Mouse (Mus musculus) lung, postnatal 10 days (tissue): Measurements from ENCODE around the gene Comt.

Experiments used
- DNase-seq: peaks from one replicate; pipeline ENCODE4 v3.0.0; 2021

Gene Comt

DNA sequence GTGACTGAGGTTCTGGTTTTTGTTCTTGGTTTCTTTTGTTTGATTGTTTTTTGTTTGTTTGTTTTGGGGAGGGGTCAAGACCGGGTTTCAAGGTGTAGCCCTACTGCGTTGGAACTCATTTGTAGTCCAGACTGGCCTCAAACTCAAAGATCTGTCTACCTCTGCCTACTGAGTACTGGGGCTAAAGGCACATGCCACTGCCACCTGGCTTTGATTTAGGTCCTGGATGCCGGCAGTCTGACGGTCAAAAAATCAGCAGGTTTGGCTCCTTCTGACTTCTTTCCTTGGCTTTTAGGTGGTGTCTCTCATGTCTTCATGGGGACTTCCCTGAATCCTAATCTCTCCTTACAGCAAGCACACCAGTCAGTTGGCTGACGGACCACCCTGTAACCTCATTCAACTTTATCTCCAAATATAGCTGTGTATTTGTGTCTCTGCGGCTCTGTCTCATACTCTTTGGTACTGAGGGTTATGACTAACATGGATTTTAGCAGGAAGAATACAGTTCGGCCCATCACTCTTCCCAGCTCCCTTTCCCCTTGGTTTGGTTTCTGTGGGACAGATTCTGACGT lies 4.1 kb upstream of the Comt start:
- DNase-seq, result no peak

DNA sequence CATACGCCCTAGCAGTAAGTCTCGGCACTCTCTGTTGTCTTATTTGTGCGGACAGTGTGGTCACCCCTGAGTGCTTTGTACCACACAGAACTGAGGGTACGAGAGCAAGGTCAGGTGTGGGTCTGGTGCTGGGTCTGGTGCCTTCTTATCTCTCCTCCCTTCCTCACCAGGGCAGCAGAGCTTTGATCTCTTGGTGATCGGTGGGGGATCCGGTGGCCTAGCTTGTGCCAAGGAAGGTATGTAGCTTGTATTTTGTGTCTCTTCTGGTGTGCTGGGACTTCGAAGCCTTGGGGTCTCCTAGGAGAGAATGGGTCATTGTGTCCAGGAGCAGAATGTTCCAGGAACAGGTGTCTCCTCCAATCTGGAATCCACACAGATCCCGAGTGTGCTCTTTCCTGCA lies 3.0 kb upstream of the Comt start:
- no peak for DNase-seq

DNA sequence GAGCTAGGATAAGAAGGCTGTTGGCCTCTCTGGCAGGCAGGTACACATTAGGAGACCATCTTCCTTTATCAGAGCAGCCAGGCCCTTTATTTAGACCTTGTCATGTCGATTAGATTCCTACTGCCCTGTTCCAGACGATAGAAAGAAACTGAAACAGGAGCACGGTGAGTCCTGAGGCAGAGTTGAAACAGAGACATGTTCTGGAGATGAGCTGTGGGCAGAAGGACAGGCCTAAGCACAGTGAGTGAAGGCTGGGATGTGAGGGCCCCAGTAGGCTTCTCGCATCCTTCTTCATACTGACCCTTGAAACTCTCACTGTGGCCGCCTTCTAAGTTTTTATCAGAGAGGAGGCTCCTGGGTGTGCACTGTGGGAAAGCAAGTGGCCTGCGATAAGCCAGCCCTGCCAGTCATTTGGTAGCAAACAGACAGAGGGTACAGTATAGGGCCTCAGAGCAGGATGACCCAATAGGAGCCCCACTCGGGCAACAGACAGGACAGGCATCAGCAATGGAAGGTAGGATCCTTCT lies 1.9 kb upstream of the Comt start:
- no peak for DNase-seq

DNA sequence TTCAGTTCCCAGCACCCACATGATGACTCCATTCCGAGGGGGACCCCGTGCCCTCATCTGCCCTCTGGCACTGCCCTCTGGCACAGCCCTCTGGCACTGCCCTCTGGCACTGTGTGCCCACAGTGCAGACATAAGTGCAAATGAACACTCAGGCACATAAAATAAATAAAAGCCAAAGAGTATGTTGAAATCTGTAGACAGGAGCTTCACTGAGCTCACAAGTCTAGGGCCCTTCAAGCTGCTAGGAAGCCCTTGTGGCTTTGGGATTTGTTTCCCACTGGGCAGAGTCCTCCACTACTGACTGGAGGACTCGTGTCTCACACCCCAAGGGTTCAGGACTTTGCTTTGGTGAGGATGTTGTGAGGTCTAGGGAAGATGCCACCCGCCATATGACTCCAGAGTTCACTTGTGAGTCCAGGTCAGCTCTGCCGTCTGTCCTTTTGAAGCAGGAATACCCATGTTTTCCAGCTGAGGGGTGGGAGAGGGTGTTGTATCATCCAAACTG lies 1.4 kb upstream of the Comt start:
- DNase-seq, result peak; percentile 32

DNA sequence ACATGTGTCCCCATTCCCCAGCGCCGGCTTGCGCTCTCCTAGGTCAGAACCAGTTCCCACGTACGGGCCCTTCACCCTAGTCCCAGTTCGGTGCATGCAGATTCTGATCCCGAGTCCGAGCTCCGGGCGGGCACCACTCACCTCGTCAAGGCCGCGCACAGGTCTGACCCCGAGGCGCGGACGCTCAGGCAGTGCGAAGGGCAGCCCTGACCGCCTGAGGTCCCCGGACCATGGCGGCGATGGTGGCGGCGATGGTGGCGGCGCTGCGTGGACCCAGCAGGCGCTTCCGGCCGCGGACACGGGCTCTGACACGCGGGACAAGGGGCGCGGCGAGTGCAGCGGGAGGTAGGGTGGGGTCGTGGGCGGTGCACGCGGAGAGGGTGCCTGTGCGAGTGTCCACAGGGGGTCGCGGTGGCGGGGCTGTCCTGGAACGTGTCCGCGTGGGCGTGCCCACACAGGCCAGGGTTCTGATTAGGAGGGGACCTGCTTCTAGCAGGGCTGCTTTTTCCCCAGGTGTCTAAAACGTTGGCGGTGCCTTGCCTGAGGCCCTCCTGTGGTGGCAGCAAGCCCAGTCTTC lies 349 bp downstream of the Comt start, which contains the start of gene Txnrd2:
TSS of gene Txnrd2 (plus strand) at position 170 of the 577 bp plus-strand sequence.
- peak; percentile 86 for DNase-seq

DNA sequence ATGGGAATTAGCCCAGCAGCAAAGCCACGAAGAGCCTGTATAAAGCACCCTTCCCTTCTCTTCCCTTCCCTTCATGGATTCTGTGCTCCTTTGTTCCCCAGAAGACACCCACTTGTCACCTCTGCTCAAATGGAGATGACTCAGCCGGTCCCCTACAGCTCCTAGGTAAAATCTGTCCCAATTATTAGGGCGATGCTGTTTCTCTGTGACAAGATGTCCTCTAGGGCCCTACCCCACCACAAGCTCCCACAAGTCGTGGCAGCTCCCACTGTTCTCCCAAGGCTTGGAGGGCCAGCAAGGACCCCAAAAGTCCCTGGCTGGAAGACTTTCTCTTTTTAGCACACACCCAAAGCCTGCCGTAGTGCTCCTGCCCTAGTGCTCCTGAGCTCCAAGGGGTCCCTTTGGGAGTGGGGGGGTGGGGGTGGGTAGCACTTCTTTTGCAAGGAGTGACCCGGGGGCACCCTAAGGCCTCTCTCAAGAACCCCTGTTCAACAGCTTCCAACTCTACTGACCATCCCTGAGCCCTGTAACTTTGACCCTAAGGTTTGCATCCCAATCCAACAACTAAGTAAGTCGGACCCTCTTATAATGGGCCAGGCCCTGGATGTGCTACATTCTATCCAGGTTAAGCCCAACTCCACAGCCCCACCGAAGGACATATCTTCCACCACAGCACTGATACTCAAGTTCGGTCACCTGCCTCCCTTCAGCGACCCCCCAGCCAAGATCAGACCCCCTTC lies 1.0 kb downstream of the Comt start:
- DNase-seq, result no peak

DNA sequence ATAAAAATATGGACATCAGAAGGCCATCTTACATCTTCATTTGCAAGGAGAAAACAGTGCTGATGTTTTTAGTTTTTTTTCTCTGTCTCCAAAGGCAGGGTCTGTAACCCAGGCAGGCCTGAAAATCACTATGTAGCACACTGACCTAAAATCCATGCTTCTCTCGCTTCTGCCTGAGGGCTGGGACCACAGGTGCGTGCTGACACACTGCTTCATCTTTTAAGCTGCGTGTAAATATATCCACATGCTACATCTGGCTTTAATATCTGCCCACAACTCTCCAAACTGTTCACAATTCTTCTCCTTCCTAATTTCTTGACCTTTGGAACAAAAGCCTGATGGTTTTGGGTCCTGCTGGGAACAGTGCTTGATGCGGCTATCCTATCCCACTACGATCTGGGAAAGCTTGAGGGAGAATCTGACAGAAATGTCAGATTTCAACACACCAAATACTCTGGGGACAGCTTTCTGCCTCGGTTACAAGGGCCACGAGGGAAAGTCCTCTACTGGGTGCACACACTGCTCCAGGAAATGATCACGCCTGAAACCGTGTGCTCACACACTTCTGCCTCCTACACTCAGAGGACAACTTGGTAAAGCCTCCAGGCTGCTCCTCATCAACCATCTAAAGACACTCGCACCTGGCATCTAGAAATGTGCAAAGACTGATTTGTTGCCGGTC lies 2.1 kb downstream of the Comt start:
- no peak for DNase-seq

DNA sequence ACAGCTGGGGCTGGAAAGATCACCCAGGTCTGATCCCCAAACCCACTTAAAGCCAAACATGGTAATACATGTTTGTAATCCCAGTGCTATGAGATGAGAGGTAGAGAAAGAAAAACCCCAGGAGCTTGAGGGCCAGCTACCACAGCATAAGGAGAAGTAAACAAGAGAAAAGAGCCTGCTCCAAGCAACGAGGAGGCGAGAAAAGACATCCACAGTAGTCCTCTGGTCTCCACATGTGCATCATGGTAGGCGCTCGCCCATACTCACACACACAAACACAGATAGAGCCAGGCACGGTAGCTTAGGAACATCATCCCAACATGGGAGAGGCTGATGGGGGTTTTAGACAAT lies 2.8 kb downstream of the Comt start:
- DNase-seq, result no peak

DNA sequence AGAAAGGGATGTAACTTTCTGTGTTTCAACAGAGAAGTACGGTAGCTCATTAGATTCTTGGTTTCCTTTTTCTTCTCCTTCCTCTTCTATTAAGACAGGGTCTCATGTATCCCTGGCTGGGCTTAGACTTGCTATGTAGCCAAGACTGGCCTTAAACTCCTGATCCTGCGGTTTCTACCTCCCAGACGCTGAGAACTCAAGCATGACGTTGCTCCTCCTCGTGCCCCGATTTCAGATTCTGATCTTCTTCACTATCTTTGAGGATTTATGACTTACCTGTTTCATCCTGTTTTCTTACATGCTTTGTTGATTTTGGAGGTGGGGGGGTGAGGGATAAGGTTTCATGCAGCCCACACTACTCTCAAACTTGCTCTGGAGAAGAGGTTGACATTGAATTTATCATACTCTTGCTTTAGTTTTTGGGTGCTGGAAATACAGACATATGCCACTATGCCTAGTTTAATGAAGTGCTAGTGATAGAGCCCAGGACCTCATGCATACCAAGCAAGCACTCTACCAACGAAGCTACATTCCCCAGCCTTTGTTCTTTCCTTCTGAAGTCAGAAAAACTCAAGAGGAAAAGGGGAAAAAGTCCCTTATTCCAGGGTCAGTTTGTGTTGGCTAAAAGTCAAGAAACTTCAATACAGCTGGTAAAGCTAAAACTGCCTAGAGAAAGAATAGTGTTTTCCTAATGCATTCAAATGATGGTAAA lies 3.3 kb downstream of the Comt start:
- peak; percentile 45 for DNase-seq

DNA sequence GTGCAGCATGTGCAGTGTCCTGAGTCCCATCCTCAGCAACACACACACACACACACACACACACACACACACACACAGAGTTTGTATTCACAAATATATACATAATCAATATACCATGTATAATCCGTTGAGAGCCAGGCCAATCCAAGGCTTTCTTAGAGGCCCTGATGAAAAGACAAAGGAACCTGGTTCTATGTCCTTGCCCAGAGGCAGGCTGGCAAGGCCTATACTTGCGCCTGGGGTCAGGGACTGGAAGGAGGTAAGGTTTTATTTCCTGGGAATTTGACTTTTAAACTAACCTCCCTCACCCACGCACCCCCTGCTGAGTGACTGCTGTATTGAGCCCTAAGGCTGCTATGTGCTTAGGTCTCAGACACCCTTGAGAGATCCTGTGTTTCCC lies 6.1 kb downstream of the Comt start:
- DNase-seq, result no peak

DNA sequence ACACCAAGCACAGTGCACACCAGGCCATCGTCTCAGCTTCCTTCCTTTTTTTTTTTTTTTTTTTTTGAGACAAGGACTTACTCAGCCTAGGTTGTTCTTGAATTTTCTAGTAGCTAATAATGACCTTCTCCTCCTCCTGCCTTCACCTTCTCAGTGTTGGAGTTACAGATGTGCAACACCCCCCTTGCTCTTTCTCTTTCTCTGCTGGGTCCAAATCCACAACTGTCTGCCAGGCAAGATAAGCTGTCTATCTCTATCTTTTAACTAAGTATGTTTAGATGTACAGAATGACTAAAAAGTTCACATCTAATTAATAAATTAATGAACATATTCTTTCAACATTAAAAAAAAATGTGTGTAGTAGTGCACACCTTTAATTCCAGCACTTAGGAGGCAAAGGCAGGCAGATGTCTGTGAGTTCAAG lies 7.0 kb downstream of the Comt start:
- no peak for DNase-seq

DNA sequence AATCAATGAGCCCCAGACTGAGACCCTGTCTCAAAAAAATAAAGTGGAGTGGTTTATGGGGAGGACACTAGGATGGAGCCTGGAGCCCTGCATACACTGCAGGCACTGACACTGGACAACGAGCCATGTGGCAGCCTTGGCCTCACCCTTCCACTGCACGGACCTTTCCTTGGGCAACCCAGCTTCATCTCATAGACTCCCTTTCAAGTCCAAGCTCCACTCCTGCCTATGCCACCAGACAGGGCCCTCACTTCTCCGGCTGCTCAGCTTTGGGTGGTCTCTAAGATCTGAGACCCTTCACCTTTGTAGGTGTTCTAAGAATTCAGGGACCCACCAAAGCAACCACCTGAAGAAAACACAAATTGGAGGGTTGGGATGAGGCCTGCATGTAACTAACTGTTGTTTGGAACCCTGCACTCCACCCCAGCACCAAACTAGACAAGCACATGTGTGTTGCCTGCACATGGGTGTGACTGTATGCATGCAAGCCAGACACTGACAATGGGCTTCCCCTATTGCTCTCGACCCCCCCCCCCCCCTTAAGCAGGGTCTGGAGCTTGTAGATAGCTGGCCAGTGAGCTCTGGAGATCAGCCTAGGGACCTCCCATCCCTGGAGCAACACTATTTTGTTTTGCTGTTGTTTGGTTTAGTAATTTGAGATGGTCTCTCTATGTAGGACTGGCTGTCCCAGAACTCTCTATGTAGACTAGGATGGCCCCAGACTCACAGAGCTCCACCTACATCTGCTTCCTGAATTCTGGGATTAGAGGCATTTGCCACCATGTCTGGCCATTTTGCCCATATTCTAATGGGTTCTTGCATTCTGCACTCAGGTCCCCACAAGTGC lies 7.7 kb downstream of the Comt start:
- no peak for DNase-seq

DNA sequence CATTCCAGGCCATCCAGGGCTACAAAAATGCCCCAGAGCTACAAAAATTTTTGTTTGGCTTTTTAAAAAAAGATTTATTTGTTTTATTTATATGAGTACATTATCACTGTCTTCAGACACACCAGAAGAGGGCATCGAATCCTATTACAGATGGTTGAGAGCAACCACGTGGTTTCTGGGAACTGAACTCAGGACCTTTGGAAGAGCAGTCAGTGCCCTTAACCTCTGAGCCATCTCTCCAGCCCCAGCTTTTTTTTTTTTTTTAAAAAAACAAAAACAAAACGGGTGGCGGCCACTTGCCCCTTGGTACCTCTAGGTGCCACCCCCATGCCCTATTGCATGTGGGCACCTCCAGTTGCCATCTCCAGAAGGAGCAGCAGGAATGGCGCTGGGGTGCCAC lies 9.2 kb downstream of the Comt start:
- DNase-seq, result no peak

DNA sequence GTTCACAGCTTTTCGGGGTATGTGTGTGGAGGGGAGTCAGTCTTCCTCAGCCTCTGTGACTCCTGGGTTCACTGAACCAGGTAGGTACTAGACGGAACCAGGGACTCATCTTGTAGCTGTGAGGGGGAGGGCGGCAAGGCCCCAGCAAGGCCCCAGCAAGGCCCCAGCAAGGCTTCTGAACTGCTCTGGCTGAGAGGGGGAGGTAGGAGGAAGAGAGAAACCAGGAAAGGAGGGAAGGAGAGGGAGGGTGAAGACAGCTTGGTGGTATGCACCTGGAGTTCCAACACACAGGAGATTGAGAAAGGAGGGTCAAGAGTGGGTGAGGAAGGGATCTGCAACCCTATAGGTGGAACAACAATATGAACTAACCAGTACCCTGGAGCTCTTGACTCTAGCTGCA lies 9.8 kb downstream of the Comt start:
- no peak for DNase-seq

DNA sequence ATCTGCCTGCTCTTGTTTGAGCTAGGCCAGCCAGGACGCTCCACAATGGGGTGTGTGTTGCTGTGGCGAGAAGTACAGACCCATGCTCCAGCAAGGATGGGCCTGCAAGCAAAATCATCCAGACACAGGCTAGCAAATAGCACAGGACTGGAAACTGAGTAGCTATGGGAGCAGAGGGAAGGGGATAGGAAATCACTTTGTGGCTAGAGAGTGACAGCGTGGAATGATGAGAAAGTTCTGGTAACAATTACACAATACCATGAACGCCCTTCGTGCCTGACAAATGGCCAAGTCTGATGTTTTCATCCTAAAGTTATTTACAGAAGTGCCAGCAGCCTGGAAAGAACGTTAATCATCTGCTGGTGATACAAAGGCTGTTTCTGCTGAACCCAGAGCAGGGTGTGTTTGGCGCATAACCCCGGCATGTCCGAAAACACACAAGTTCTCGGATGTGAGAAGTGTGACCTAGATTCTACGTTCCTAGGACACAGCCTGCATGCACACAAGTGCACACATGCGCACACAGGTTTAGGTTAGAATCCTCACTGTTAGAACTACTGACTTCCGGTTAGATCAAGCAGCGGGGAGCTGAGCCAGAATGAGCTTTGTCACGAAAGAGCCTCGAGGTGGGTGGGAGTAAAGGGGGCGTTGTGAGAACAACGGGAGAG lies 10.4 kb downstream of the Comt start:
- DNase-seq, result peak; percentile 87

DNA sequence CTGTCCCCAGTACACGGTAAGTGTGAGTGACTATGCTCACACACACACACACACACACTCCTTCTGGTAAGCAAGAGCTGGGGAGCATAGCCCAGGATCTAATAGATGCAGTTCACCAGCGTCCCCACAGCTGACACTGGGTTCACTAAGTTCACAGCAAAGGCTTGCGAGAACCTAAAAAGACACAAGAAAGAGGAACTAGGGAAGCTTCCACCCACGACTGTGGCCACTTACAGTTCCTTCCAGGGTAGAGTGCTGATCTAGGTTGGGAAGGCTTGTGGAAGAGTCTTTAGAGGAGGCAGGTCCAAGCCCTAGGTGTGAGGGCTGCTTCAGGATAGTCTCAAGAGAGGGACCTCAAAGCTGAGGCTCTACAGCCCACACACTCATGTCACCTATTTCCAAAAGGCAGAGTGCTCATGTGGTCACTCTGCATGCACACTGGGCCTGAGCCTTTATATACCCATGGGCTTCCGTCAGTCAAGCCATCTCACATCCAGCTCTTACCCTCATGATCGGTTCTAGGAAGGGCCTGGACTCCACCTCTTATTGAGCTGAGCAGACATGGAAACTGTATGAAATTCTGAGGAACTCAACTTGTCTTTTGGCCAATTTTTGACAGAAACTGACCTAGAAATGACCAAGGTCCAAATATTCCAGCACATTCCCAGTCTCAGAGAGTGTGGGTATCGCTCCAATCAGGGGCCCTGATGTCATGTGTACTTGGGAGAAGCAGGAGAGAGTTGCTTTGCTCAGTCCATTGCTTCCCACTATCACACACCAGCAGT lies 13.4 kb downstream of the Comt start:
- DNase-seq, result no peak

DNA sequence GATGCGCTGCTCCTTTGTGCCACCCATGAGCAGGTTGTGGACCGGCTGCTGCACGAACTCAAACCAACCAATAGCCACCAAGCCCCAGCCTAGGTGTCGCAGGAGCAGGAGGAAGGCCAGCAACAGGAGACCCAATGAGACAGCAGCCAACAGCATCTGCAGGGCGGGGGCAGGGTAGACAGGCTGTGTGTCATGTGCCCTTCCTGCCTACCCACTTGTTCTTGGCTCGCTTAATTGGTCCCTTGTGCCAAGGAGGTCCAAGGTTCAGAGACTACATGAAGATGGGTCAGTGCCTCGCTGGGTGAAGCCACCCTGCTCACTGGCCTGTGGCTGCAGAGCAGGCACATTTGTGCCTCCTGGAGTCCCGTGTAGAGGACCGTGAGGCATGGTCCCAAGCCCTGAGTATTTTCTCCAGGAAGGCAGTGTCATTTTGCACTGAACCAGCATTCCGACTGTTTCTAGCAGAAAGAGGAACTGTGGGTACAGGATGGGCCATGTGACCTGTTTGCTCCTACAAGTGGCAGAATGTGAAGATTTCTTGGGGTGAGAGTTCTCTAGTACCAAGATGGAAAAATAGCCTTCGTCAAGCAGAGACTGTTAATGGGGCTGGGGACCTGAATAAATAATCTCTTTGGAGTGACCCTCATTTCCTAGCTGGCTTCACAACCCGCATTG lies 14.7 kb downstream of the Comt start:
- peak; percentile 41 for DNase-seq

DNA sequence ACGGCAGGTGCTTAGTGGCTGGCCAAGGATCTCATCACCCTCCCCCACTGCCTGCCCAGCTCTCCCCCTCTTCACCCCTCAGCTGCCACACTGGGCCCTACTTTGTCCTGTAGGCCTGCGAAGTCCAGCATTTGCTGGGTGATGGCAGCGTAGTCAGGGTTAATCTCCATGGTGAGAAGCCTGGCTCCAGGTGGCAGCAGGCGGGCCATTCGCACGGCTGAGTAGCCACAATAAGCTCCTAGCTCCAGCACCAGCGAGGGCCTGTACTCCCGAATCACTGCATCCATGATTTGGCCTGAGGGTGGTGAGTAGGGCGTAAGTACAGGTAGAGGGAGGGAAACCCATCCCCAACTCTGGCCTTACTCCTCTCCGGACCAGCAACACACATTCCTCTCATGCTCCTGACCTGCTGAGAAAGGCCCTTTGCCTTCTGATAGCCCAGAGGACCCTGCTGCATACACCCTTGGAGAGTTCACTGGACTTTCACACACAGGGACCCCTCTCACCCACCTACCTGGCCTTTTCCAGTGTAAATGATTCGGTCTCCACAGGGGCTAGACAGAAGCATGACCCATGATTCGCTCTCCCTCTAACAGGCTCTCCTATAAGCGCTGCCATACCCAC lies 15.5 kb downstream of the Comt start:
- DNase-seq, result no peak

DNA sequence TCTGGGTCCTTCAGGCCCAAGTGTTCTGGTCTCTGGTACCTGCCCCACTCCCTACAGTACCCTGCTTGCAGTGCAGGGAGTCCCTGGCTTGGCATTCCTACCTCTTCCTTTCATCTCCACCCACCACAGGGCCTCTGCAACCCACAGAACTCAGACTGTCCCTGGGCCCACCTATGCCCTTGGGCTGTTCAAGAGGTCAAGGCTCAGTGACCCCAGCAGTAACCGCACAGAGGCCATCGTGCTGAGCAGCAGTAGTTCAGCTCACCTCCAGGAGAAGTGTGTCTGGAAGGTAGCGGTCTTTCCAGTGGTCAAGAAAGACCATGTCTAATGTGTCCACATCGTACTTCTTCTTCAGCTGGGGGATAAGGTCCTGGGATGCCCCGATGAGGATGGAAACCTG lies 16.2 kb downstream of the Comt start:
- no peak for DNase-seq
